Mouse (Mus musculus) heart, embryonic 16.5 days (tissue): ENCODE measurements around the gene Dnal4. TPM values are rescaled to one million over a fixed set of nuclear protein-coding genes. Genes with fewer than 3 reads are reported as not detected.

Experiments used
- ATAC-seq: fragments of 200-750 bp; cut with Nextera tagmentation; replicated peaks from 2 replicates; pipeline ENCODE4 v1.8.0; 2017; ENCODE audit warnings: moderate number of reproducible peaks; ENCODE audit not compliant: insufficient read depth, low FRiP score; ENCODE audit errors: extremely low read depth
- H3K27ac ChIP-seq: fragments of 300-500 bp; sonication (generic); 2 replicates; pipeline ENCODE4 v1.5.1; 2014; ENCODE audit warnings: mild to moderate bottlenecking, low read length, control low read depth, moderate library complexity
- H3K27me3 ChIP-seq: fragments of 300-500 bp; sonication (generic); 2 replicates; pipeline ENCODE4 v1.6.1; 2014; ENCODE audit warnings: low read length, mixed read lengths; ENCODE audit not compliant: control insufficient read depth, insufficient read depth
- H3K36me3 ChIP-seq: fragments of 300-500 bp; sonication (generic); 2 replicates; pipeline ENCODE4 v1.6.1; 2014; ENCODE audit not compliant: control insufficient read depth, insufficient read depth
- H3K4me1 ChIP-seq: fragments of 300-500 bp; sonication (generic); 2 replicates; pipeline ENCODE4 v1.6.1; 2014; ENCODE audit warnings: low read length, mixed read lengths; ENCODE audit not compliant: control insufficient read depth, insufficient read depth
- H3K4me2 ChIP-seq: fragments of 300-500 bp; sonication (generic); 2 replicates; pipeline ENCODE4 v1.6.1; 2014; ENCODE audit warnings: low read depth, mild to moderate bottlenecking, control low read depth, low read length
- H3K4me3 ChIP-seq: fragments of 300-500 bp; sonication (generic); 2 replicates; pipeline ENCODE4 v1.5.1; 2014; ENCODE audit warnings: mild to moderate bottlenecking, control low read depth, low read length
- H3K9ac ChIP-seq: fragments of 300-500 bp; sonication (generic); 2 replicates; pipeline ENCODE4 v1.6.1; 2014; ENCODE audit warnings: low read length, control low read depth
- H3K9me3 ChIP-seq: fragments of 300-500 bp; sonication (generic); replicated peaks from 2 replicates; pipeline ENCODE4 v1.6.1; 2016; ENCODE audit warnings: low read length; ENCODE audit not compliant: control insufficient read depth
- WGBS: fragments of 180-500 bp; shearing (Covaris S2); extraction: QIAGEN DNeasy Blood & Tissue Kit; methylation state at CpG from one replicate; pipeline ENCODE4 v1.1.7; 2014; 5-methylcytosine and 5-hydroxymethylcytosine counted together
- polyA plus RNA-seq: library from polyadenylated mRNA; unstranded; fragments of >200 nt; fragmentation: Nextera tagmentation; extraction: Ambion mirVana; gene quantifications from 2 replicates; pipeline ENCODE4 v1.2.1, GENCODE M21; 2015

Dnal4 gene
- polyA plus RNA-seq, 1 experiment from 2014 or later = 43.5 TPM

GRCm38 (mm10) chr15:79791502-79791901 lies 13.9 kb upstream of the Dnal4 start:
- Histone ChIP-seq H3K4me2 (no peak overlapping the region), H3K9me3 (no peaks in the 10 kb centered on the region), H3K4me1 (no peaks in the 10 kb centered on the region), H3K27ac (no peak overlapping the region), H3K9ac (no peak overlapping the region), H3K27me3 (peaks cover 16% of the 10 kb centered on the region), H3K4me3 (no peak overlapping the region), H3K36me3 (no peaks in the 10 kb centered on the region)
- 2% methylated on average over 12 of the region's 12 CpGs for WGBS
- no peak for ATAC-seq

GRCm38 (mm10) chr15:79790905-79791304 lies 13.3 kb upstream of the Dnal4 start:
- H3K9ac ChIP-seq = no peak overlapping the region
- H3K36me3 ChIP-seq = no peaks in the 10 kb centered on the region
- no peak for ATAC-seq
- H3K27me3 ChIP-seq = peaks cover 19% of the 10 kb centered on the region
- no peak overlapping the region for H3K4me2 ChIP-seq
- H3K4me1 ChIP-seq = no peaks in the 10 kb centered on the region
- no peaks in the 10 kb centered on the region for H3K9me3 ChIP-seq
- no peak overlapping the region for H3K27ac ChIP-seq
- no peak overlapping the region for H3K4me3 ChIP-seq
- WGBS = 80% methylated on average over 6 of the region's 6 CpGs

DNA sequence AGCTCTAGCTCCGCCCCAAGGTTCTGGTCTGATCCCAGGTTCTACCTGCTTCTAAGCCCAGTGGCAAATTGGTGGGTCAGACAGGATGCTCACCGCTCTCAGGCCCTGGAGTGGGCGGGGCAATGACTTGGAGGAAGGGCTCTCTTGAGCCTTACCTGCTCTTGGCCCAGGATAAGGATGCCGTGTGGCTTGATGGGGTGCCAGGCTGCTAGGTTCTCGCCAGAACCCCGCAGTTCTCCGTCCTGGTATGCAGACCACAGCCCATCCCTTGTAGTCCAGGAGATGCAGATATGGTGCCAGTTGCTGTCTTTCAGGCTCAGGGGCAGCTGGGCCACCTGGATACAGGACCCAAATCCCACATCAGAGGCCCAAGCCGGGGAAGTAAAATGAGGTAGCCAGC lies 12.5 kb upstream of the Dnal4 start:
- Histone ChIP-seq H3K9me3 (no peaks in the 10 kb centered on the region), H3K36me3 (no peaks in the 10 kb centered on the region), H3K27me3 (peaks cover 19% of the 10 kb centered on the region), H3K9ac (no peak overlapping the region), H3K4me3 (no peak overlapping the region), H3K4me2 (no peak overlapping the region), H3K4me1 (no peaks in the 10 kb centered on the region), H3K27ac (no peak overlapping the region)
- WGBS = 35% methylated on average over 8 of the region's 8 CpGs
- no peak for ATAC-seq

- Histone ChIP-seq H3K4me1 (no peaks in the 10 kb centered on the region), H3K9me3 (no peaks in the 10 kb centered on the region), H3K9ac (no peak overlapping the region), H3K27me3 (peaks cover 18% of the 10 kb centered on the region), H3K4me2 (no peak overlapping the region), H3K36me3 (no peaks in the 10 kb centered on the region), H3K4me3 (no peak overlapping the region), H3K27ac (no peak overlapping the region)
- 58% methylated on average over 8 of the region's 8 CpGs for WGBS
- no peak for ATAC-seq
Observed at GRCm38 (mm10) chr15:79787815-79788214, 10.2 kb upstream of the Dnal4 start.

GRCm38 (mm10) chr15:79785056-79785455 lies 7.4 kb upstream of the Dnal4 start:
- H3K4me2 ChIP-seq = no peak overlapping the region
- WGBS = 23% methylated on average over 1 of the region's 1 CpGs
- no peak overlapping the region for H3K27ac ChIP-seq
- H3K4me3 ChIP-seq = no peak overlapping the region
- H3K36me3 ChIP-seq = no peaks in the 10 kb centered on the region
- no peak overlapping the region for H3K9ac ChIP-seq
- H3K9me3 ChIP-seq = no peaks in the 10 kb centered on the region
- peaks cover 14% of the 10 kb centered on the region for H3K27me3 ChIP-seq
- H3K4me1 ChIP-seq = no peaks in the 10 kb centered on the region
- ATAC-seq = no peak

GRCm38 (mm10) chr15:79775662-79776061 lies 2.0 kb downstream of the Dnal4 start:
- Histone ChIP-seq H3K9me3 (no peaks in the 10 kb centered on the region), H3K4me3 (no peak overlapping the region), H3K27me3 (no peaks in the 10 kb centered on the region), H3K9ac (no peak overlapping the region), H3K4me1 (peaks cover 16% of the 10 kb centered on the region), H3K4me2 (no peak overlapping the region), H3K36me3 (no peaks in the 10 kb centered on the region), H3K27ac (no peak overlapping the region)
- WGBS = 49% methylated on average over 7 of the region's 7 CpGs
- no peak for ATAC-seq

DNA sequence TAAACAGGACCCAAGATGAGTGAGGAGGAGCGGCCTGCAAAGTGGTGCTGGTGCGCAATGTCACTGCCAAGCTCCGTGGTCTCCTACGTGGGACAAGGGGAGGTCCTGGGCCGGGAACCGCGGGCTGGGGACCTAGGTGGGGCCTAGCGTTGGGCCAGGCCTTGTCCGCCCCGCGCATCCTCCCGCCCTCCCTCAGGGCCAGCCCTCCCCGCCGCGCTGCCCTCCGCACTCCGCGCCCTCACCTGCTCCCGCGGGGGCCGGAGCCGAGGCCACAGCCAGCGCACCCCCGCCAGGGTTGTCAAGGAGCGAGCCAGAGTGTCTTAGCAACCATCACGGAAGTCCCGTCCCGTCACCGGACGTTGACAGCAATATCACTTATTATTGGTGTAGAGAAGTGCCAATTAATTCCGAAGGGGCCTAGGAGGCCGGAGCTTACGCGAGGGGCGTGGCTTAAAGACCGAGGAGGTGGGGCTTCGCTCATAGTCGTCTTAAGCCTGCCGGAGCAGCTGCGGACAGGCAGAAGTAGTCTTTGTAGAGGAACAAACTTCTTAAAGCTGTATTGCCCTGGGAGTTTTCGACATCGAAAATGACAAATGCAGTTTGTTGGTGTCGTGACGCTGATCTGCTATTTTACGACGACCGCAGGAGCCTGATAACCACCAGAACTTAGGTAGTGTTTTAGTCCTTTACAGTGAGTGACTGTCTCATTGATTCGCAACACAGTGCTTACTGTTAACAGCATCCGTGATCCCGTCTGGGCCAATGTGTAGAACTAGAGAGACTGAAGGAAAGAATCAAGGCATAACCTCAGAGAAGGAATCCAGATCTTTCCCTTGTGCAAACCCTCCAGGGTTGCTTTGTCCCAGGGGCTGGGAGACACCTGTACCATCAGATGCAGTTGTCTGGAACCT lies 3.3 kb downstream of the Dnal4 start:
- H3K4me1 ChIP-seq = peaks cover 28% of the 10 kb centered on the region
- no peaks in the 10 kb centered on the region for H3K36me3 ChIP-seq
- WGBS = under 1% methylated on average over 50 of the region's 50 CpGs
- peak overlapping the region; percentile 87 for H3K4me3 ChIP-seq
- ATAC-seq = peak; percentile 98
- peak overlapping the region; percentile 46 for H3K27ac ChIP-seq
- peak overlapping the region; percentile 84 for H3K9ac ChIP-seq
- H3K27me3 ChIP-seq = no peaks in the 10 kb centered on the region
- H3K4me2 ChIP-seq = peak overlapping the region; percentile 94
- no peaks in the 10 kb centered on the region for H3K9me3 ChIP-seq

DNA sequence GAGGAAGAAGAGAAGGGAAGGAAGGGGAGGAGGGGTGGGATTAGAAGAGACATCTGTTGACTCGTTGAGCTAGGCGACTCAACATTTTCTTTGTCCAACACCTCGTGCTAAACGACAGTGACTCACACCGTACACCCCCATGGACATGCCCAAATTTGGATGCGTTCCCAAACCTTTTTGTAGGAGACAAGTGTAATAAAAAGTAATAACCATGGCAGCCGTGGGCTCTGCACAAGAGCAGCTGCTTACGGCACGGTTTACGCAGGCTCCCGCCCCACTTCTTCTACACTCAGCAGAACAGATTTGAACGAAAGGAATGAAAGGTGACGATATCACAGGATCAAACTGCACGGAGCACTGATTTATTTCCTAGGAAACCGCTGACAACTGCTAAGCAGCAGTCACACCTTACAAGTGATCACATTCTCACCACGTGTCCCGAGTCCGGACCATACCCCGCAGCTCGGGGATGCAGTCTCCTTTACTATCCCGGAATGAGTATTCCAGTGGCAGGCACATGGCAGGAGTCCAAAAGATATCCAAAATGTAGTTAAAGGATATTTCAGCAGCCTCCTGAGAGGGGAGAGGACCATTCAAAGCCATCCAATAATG lies 6.9 kb downstream of the Dnal4 start:
- Histone ChIP-seq H3K4me2 (peak overlapping the region; percentile 13; the same call in 1 of the 2 replicates), H3K27ac (no peak overlapping the region), H3K27me3 (no peaks in the 10 kb centered on the region), H3K4me1 (peaks cover 61% of the 10 kb centered on the region), H3K36me3 (no peaks in the 10 kb centered on the region), H3K9ac (no peak overlapping the region), H3K4me3 (no peak overlapping the region), H3K9me3 (no peaks in the 10 kb centered on the region)
- no peak for ATAC-seq
- WGBS = 48% methylated on average over 21 of the region's 21 CpGs

GRCm38 (mm10) chr15:79768302-79768701 lies 9.3 kb downstream of the Dnal4 start:
- H3K9me3 ChIP-seq = no peaks in the 10 kb centered on the region
- H3K4me1 ChIP-seq = peaks cover 64% of the 10 kb centered on the region
- H3K36me3 ChIP-seq = peaks cover under 1% of the 10 kb centered on the region; the same call in 1 of the 2 replicates
- peak overlapping the region; percentile 55; the same call in 1 of the 2 replicates for H3K27ac ChIP-seq
- H3K9ac ChIP-seq = no peak overlapping the region
- 49% methylated on average over 6 of the region's 6 CpGs for WGBS
- no peak overlapping the region for H3K4me3 ChIP-seq
- peak overlapping the region; percentile 31; the same call in 1 of the 2 replicates for H3K4me2 ChIP-seq
- H3K27me3 ChIP-seq = no peaks in the 10 kb centered on the region
- no peak for ATAC-seq
